Mouse (Mus musculus) stomach, adult 2 months (tissue): Measurements from ENCODE around the gene Dkk2. TPM values are rescaled to one million over a fixed set of nuclear protein-coding genes. Genes with fewer than 3 reads are reported as not detected.

ENCODE experiments used
- polyA plus RNA-seq: library from polyadenylated mRNA; depleted of rRNA; stranded (reverse); fragments of >200 nt; gene quantifications from 2 replicates; pipeline ENCODE4 v1.2.3, GENCODE M21; 2012; rRNA removed

Gene Dkk2
- polyA plus RNA-seq = 0.17 and 0.40 TPM in 2 replicates

DNA sequence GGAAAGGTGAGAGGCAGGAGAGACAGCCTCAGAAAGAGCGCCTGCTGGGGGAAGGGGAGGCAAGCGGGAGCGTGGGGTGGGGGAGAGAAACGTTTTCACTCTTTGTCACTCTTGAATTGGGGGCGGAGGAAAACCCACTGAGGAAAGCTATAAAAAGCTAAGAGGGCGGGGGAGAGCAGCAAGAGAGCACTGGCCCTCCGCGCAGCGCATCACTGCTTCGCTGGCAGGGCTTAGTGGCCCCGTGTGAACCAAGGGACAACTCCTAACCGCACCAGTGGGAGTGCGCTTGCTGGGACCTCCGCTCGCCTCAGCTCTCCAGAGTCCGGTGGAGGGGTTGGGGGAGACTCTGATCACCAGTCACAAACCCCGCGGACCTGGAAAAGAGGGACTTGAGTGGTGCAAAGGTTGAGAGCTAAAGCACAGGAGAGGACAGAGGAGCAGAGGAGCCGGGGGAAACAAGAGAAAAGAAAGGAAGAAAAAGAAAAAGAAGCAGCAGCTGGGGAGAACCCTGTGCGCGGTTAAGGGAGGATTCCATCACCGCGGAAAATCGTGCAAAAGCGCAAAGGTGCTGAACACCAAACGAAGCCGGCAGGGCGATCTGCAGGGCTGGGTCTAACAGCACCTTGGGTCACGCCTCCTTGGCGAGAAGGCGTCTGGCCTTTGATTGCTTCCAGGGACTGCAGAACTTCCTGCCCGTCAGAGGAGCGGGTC lies at the start of gene Dkk2:
Gene Dkk2, plus strand, starts transcription at position 181 of the 711 bp plus-strand sequence.

